Mouse (Mus musculus) small intestine, adult 2 months (tissue): ENCODE measurements around the gene Abtb1.

ENCODE experiments used
- CTCF ChIP-seq: fragments of 200-500 bp; IDR thresholded peaks from 2 replicates; pipeline ENCODE4 v1.5.1; 2012; ENCODE audit warnings: low read depth, mild to moderate bottlenecking, control low read depth, inconsistent platforms, low read length, moderate library complexity, mixed read lengths; ENCODE audit not compliant: insufficient replicate concordance, insufficient read length; ENCODE audit errors: extremely low read depth
- POLR2A ChIP-seq: fragments of 200-500 bp; IDR thresholded peaks from 2 replicates; pipeline ENCODE4 v1.6.1; 2012; ENCODE audit warnings: low read depth, mild to moderate bottlenecking, control low read depth, inconsistent platforms, low read length, moderate library complexity

DNA sequence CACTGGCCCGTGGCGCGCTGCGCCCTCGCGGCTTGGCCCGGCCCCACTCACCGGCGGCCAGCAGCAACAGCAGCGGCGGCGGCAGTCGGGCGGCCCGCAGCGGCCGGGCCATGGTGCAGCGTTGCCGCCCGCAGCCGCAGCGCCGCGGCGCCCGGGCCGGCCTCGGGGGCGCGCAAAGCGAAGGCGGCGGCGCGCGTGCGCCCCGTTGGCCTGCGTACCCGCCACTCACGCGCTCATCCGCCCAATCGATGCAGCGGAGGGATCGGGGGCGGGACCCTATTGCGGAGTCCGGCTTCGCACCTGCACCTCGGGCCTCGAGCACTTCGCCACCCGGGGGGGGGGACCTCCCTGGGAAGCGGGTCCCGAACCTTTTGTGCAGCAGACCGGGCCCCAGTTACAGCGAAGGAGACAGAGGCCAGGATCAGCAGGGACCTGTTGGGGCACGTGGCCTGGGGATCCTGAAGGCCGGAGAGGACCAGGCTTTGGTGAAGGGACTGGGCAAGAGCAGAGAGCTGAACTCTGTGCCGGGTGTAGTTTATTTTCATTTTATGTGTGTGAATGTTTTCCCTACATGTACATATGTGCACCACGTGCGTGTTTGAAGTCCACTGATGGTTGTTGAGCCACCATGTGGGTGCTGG lies 33.2 kb upstream of the Abtb1 start, which contains the start of gene Podxl2:
- TF ChIP-seq CTCF = no peak
- TF ChIP-seq POLR2A = no peak
